Mouse (Mus musculus): ENCODE results near the gene Soga3.
A peak's percentile ranks its signal among the peaks of the same experiment; 100 is the strongest.

Gene Soga3

DNA sequence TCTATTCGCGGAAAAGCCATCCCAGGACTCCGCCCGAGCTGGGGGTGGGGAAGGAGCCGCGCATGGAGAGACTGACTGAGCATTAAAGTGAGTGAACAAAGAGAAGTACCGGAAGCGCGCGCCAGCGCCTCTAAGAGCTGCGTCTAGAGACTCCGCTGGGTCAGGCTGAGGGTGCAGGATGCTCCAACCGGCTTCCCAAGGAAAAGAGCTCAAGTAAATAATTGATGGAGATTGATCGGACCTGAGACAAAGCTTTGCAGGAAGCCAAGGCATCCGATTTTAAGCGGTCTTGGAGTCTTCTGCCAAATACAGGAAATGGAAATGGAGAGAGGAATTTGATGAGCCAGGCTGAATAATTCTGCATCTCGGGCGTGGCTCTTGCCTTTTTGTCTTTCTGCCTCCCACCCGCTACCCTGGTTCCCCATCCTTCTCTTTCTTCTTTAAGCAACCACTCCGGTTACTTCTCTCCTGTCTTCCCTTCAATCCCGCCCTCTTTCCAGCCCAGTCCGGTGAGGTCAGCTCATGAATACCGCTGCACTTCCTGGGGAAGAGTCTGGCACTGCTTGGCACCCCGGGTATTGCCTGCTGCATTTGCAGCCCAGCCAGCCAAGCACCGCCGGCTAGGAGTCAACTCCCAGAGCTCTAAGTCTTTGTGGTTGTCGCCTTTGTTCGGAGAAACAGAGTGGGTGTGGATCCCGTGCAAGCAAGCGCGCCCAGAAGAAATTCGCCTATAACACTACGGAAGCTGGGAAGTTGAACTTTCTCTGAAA lies at the start of gene Soga3:
Gene Soga3 (plus strand): TSS at position 274 of the 770 bp plus-strand sequence.
- no peak for DNase-seq (ENCODE audit: low spot score in 2 of 2)

DNA sequence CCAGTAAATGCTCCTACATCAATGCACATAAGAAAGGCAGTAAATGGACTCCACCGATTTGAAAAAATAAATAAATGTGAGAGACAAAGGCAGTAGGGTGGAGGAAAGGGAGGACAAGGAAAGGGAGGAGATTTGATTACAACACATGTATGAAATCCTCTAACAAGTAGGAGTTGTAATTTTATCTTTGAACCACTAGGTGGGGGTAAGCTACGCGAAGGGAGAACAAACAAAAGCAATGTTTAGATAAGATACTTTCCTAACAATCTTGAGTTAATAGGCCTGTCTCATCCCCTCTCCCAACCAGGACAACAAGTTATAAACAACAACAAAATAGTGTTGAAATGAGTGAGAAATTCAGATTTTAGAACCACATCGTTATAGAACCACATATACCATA lies 36.7 kb upstream of the Soga3 start:
- no peak for DNase-seq (ENCODE audit: low spot score in 2 of 2)

DNA sequence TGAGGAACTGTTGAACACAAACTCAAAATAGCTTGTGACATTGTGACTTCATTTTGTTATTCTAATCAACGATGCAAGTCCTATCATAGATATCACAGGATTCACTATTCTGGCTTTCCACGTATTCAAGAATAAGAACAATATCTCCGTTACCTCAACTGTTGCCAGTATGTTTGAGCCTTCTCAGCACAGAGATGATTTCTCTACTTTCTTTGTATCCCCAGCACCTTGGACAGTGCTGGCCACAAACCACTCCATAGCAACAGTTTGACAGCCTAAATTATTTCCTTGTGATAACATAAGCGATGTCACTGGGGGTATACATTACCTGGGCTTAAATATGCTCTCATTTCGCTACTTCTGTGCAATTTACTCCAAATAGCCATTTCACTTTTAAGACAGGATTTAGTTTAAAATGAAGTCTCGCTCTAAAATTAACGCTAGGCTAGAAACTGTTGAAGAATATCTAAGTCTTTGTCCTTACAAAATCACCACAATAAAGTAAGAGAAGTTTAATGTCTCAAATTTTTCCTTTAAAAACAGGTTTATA lies 1.0 kb upstream of the Soga3 start:
- no peak for DNase-seq (ENCODE audit: low spot score in 2 of 2)

DNA sequence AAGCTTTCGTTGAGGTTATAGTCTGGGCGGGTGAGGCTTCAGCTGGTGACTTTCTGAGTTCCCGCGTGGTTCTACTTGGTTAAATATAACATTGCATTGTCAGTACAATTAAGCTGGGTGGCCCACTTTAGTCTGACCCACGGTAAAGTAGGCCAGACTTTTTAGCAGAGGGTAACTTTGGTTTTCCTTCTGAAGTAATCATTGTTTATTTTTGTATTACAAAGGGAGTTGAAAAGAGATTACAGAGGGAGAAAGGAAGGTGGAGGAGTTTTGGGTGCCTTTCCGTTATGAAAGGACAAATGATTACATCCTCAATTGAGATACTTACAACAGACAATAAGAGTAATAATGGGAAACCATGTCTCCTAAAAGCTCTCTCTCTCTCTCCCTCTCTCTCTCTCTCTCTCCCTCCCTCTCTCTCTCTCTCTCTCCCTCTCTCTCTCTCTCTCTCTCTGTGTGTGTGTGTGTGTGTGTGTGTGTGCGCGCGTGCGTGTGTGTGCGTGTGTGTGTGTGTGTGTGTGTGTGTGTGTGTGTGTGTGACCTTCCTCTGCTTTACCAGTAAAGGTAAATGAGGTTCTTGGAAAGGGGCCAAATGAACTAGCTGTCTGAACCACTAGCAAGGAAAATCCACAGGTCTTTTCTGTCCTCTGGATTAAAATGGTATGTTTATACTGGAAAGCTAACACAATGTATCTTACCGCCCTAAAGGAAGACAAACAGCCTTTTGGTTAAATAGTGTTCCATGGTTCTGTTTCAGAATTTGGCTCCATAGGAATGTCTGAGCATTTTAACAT lies 1.2 kb downstream of the Soga3 start:
- DNase-seq (ENCODE audit: low spot score in 2 of 2): no peak

DNA sequence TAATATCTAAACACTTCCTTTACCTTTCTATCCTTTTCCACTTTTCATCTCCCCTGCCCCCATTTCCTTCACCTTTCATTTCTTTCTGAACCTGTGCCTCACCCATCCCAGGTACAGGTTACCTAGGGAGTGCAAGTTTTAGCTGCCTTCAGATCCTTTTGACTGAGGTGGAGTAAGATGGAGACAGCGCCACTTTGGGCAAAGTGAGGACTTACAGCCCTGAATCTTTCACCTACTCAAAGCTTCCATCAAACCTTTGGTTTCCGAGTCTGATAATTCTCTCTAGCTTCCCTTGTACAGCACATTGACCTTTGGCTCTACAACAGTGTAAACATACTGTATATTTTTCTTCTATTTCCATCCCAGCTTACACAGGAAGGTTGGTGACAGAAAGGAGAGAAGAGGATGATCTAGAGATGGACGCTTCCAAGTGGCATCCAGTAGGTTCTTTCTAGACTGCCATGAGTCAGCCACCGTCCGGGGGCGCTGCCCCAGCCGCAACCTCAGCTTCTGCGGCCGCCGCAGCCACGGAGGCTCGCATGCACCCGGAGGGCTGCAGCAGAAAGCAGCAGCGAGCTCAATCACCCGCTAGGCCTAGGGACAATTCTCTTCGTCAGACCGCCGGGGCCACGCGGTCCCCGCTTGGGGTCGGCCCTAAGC lies 2.7 kb downstream of the Soga3 start:
- no peak for DNase-seq (ENCODE audit: low spot score in 2 of 2)

DNA sequence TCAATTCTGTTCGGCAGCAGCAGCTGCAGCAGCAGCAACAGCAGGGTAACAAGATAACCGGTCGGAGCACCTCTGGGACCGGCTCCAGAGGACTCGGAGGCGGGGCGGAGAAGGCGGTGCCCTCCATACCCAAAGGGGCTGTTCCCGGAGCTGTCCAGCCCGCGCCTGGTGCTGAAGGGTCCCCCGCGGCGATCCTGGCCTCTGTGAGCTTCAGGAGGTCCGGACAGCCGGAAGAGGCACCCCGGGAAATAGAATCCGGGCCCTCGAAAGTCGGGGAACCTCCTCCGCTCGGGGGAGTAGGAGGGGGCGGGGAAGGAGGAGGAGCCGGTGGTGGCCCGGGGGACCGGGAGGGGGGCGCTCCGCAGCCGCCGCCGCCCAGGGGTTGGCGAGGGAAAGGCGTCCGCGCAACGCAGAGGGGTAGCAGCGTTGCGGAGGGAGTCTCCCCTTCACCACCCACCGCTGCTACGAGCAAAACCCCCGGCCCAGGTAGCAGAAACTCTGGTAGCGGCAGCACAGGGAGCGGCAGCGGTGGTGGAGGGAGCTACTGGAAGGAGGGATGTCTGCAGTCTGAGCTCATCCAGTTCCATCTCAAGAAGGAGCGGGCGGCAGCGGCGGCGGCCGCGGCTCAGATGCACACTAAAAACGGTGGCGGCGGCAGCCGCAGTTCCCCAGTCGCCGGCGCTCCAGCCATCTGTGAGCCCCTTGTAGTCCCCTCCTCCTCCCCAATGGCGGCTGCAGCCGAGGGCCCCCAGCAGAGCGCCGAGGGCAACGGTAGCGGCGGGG lies 3.4 kb downstream of the Soga3 start:
- DNase-seq (ENCODE audit: low spot score in 2 of 2): peak; percentile 64 to 79

DNA sequence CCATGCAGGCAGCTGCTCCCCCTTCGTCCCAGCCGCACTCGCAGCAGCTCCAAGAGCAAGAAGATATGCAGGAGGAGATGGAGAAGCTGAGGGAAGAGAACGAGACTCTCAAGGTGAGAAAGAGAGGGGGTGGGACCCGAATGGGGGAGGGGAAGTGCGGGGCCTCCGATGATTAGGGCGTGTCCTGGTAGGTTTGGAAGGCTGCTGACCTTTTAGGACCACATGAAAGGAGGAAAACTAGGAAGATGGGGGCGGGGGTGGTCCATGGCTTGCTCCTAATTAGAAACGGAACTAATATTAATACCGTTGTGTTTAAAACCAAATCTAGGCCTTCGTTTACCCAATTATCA lies 4.0 kb downstream of the Soga3 start:
- DNase-seq (ENCODE audit: low spot score in 2 of 2): no peak

DNA sequence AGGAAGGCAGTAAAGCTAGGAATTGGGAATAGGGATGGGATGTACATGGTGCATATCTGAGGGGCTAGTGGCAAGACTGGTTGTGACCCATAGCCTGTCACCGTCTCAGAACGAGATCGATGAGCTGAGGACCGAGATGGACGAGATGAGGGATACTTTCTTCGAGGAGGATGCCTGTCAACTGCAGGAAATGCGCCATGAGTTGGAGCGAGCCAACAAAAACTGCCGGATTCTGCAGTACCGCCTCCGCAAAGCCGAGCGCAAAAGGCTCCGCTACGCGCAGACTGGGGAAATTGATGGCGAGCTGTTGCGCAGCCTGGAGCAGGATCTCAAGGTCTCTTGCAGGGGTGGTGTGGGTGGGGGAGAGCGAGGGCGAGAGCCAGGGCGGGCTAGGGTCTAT lies 4.4 kb downstream of the Soga3 start:
- no peak for DNase-seq (ENCODE audit: low spot score in 2 of 2)

DNA sequence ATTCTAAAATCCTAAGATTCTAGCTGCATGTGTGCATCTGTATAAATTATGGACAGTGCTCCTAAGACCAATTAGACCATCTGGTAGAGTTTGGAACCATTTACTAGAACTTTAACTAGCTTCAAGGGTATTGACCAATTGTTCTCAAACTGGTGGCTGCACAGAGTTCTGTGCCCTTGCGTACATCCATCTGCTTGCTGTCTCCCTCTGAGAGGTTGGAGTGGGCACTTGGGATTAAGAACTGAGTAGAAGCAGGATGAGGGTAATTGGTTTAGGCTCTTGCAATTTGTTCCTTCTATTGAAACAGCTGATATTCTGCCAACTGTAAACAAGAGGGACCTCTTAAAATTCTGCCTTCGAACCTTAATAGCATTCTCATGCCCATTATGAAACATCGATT lies 11.7 kb downstream of the Soga3 start:
- no peak for DNase-seq (ENCODE audit: low spot score in 2 of 2)

DNA sequence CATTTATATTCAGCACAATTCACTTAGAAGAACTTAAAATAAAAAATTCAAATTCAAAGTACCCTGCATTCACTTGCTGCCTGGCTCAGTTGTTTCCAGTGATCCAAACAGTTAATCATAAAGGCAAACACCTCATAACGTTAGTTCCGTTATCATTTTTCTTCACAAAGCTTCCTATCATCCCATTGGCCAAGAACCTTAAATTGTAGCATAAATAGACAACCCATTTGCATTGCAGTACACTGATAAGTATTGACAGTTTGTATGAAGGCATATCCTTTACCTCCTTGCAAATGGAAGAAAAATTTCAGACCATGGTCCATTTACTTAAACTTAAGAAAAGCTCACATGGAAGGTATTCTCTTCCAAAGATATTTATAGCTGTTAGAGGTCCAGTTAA lies 18.0 kb downstream of the Soga3 start:
- no peak for DNase-seq (ENCODE audit: low spot score in 2 of 2)

DNA sequence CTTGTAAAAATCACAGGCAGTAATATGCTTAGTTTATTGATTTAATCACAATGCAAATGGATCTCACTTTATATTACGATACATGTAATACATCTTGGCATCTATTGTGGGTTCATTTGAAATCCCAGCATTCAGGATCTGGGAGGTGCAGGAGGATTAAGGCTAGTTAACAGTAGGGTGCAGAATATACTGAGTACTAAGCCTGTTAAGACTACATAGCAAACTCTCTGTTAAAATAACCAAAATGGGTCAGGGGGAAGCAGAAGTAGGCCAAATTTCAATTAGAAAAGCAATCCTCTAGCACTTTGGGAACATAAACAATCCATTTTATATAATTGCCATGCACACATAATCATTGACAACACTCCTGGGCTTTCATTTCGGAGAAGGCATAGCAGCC lies 30.1 kb downstream of the Soga3 start:
- no peak for DNase-seq (ENCODE audit: low spot score in 2 of 2)

DNA sequence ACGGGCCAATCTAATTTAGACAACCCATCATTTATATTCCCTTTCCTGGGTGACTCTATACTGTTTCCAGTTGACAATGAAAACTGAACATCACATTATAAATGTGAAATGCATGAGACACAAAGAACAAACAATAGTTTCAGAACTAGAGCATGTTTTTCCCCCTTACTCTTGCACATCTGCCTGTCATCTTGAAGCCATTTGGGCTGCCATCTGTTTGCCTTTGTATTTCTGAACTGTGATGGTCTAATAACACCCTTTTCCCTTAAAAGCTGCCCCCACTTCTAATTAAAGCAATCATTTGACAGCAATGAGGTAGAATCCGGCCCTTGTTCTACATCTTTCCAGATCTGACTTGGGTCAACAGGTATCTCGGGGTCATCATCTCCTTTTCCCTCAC lies 32.0 kb downstream of the Soga3 start:
- no peak for DNase-seq (ENCODE audit: low spot score in 2 of 2)

DNA sequence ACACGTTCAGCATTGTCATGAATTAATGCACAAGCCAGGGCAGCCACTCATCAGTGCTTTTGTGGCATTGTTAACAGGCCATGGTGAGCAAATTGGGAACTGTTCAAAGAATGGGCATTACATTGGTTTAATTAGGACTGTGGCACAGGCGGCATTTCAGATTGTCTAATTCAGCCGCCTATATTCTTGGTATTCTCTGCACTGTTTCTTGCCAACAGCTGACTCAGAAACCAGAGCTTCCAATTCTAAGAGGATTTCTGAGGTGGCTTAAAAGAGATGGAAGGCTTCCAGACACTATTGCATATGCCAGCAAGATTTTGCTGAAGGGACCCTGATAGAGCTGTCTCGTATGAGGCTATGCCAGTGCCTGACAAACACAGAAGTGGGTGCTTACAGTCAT lies 33.2 kb downstream of the Soga3 start:
- DNase-seq (ENCODE audit: low spot score in 2 of 2): no peak

DNA sequence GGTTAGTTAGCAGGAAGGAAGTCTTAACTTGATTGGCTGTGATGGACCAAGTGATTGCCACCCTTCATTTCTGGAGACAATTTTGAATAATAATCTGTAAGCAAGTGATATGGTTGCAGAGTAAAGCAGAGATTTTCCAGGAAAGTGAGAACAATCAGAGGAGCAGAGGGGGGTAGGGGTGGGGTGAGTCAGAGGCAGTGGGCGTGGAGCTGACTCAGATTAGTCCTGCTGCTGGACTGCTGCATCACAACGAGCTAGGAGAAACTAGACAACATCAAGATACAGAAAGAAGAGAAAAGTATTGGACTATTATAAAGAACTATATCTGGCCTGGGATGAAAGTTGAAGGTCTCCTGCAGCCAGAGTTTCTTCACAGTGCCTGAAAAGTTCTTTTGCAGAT lies 34.4 kb downstream of the Soga3 start:
- DNase-seq (ENCODE audit: low spot score in 2 of 2): no peak

DNA sequence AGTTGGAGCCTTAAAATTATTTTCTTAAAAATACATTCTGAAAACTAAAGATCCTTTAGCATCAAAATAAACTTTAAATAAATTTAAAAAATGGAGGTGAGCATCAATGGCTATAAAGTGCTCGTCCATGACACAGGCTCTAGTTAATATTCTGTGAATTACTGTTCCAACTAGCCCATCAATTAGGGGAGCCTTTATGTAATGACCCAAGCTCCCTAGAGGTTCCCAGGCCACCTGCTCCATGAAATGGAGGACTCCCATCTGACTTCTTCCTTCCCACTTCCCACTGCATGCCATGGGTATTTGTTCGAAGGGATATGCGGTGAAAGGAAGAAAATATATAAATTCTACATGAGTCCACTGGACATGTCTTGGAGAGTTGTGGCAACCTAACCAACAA lies 36.6 kb downstream of the Soga3 start:
- DNase-seq (ENCODE audit: low spot score in 2 of 2): no peak

DNA sequence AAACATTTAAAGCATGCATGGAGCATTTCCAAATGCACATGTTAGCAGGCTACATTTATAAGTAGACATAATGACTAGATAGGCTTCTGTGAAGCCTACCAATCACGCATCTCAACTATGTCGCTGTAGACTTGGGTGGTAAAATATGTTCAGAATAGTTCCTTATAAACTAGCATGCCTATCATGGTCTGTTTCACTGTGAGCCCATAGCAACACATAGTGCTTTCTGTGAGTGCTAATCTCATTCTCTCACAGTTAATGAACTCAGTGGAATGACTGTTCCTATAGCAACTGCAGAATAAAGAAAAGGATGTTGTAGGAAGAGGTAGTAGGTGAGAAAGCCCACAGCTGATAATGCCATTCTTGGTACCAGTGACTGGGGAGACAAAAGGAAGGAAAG lies 37.4 kb downstream of the Soga3 start:
- no peak for DNase-seq (ENCODE audit: low spot score in 2 of 2)

DNA sequence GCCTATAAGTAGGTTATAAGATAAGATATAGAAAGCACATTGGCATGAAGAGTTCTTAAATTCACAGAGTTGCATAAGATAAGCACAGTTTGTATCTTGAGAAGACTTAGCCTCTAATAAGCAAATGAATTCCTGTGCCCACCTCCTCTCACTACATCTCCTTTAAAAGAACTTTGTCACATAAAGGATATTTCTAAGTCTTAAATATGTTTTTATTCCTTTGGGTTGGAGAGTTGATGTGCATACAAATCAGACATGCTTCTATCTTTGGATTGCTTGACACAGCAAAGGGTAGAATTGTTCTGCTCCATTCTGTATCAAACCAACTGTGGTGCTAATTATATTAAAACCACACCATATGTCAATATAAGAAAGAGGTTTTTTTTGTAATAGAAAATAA lies 50.1 kb downstream of the Soga3 start:
- DNase-seq (ENCODE audit: low spot score in 2 of 2): no peak

DNA sequence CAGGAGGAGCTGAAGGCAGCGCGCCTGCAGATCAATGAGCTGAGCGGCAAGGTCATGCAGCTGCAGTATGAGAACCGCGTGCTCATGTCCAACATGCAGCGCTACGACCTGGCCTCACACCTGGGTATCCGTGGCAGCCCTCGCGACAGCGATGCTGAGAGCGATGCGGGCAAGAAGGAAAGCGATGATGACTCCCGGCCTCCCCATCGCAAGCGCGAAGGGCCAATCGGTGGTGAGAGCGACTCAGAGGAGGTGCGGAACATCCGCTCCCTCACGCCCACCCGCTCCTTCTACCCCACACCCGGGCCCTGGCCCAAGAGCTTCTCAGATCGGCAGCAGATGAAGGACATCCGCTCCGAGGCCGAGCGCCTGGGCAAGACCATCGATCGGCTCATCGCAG lies 53.2 kb downstream of the Soga3 start:
- no peak for DNase-seq (ENCODE audit: low spot score in 2 of 2)

DNA sequence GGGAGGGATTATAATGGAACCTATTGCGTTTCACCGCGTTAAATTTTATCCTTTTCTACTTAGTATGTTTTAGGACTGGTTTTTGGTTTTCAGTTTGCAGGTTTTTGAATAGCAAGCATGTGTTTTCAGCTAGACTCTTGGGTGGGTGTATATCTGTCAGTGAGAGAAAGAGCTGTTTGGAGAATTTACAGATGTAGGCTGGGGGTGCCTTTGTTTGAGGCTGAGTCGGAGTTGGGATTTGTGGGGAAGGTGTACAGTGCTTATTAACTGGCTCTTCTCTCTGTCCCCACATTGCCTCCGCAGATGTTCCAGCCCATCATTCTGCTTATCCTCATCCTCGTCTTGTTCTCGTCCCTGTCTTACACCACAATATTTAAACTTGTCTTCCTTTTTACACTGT lies 55.0 kb downstream of the Soga3 start, which contains the start of gene Gm49353:
Gene Gm49353 (plus strand): TSS at position 313 of the 400 bp plus-strand sequence.
- no peak for DNase-seq (ENCODE audit: low spot score in 2 of 2)

DNA sequence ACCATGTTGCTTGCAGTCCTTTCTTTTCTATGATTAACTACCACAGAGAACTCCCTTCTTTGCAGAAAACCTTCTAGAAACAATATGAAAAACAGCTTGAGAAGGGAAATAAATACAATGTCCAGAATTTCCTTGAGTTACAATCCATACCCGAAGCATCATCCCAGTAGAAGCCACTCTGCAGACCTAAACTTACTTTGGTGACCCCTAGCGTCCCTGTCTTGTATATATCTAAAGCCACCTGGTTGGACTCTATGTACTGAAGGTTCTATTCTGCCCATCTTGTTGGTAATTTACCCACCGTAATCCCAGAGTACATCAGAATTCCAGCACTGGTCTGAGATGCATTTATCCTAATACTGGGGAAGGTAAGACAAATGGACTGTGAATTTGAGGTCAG lies 56.2 kb downstream of the Soga3 start:
- DNase-seq (ENCODE audit: low spot score in 2 of 2): no peak

DNA sequence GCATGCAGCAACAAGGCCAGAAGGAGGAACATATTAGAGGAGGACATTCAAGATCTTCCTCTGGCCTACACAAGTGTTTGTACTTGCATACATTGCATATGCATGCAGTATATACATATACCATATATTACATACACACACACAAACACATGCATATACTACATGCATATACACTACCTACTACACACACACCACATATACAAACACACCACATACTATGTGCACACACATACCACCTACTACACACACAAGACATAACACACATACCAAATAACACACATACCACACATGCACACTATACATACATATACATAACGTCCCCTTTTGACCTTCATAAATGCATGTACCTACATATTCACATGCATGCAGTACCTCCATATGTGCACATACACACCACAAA lies 57.0 kb downstream of the Soga3 start:
- DNase-seq (ENCODE audit: low spot score in 2 of 2): no peak

DNA sequence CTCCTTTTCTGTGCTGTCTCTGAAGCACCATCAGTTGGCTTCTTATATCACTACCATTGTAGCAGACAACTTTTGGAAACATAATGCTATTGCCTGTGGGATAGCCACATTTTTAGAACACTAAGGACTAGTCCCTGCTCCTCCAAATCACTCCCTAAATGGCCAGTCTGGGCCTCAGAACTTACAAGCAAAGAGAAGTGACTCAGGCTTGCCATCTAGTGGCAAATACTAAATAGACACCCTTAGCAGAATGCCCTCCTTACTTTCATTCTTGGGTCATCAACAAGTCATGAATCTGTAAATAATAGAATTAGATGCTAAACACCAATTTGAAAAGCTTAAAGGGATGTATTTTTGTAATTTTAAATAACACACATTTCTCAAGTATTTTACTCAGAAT lies 63.1 kb downstream of the Soga3 start:
- DNase-seq (ENCODE audit: low spot score in 2 of 2): no peak

Measured in urinary bladder, adult 18-20 months (tissue).